Mouse (Mus musculus): ENCODE data around the gene Gm17662.
A peak's percentile ranks its signal among the peaks of the same experiment; 100 is the strongest.

Gene Gm17662

GRCm38 (mm10) chr4:104888499-104889262 is 31.6 kb downstream of the Gm17662 start:
- DNase-seq, result no peak

- DNase-seq, result no peak
Measured at GRCm38 (mm10) chr4:104891708-104892107, 34.6 kb downstream of the Gm17662 start.

- no peak for DNase-seq
Measured at GRCm38 (mm10) chr4:104893588-104893987, 36.5 kb downstream of the Gm17662 start.

GRCm38 (mm10) chr4:104894004-104894734 is 37.0 kb downstream of the Gm17662 start:
- peak; percentile 80 for DNase-seq

- DNase-seq, result no peak
Measured at GRCm38 (mm10) chr4:104902836-104903235, 45.7 kb downstream of the Gm17662 start.

GRCm38 (mm10) chr4:104905049-104905448 is 47.9 kb downstream of the Gm17662 start:
- DNase-seq, result no peak

Measured in right cerebral cortex, adult 18-20 months (tissue).